Mouse (Mus musculus): ENCODE results near the gene Gm8797.
"Not testable (repeated sequence)": the region's sequence is repeated elsewhere in the genome, so short reads cannot be mapped to it uniquely, and the experiment has no call there.

Gene Gm8797

GRCm38 (mm10) chr3:5750506-5750905 is at the start of gene Gm8797:
Gene Gm8797 (plus strand): TSS chr3:5750806.
- DNase-seq: not testable (repeated sequence)

- no peak for DNase-seq
Measured at GRCm38 (mm10) chr3:5714481-5714880, 36.1 kb upstream of the Gm8797 start.

DNA sequence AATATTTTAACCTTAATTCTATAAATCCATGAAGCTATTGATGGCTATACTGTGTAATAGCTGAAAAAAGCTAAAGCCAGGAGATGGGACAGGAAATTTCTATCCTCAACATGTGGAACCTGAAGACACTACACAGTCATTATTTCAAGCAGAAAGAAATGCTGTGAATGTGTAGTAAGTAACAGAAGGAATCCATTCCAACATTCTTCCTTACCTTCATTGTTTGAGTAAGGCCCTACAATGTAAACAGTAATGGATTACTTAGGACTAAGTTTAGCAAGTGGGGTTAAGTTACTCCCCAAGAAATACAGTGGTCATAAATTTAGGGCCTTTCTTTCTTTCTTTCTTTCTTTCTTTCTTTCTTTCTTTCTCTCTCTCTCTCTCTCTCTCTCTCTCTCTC is 17.7 kb upstream of the Gm8797 start:
- no peak for DNase-seq

DNA sequence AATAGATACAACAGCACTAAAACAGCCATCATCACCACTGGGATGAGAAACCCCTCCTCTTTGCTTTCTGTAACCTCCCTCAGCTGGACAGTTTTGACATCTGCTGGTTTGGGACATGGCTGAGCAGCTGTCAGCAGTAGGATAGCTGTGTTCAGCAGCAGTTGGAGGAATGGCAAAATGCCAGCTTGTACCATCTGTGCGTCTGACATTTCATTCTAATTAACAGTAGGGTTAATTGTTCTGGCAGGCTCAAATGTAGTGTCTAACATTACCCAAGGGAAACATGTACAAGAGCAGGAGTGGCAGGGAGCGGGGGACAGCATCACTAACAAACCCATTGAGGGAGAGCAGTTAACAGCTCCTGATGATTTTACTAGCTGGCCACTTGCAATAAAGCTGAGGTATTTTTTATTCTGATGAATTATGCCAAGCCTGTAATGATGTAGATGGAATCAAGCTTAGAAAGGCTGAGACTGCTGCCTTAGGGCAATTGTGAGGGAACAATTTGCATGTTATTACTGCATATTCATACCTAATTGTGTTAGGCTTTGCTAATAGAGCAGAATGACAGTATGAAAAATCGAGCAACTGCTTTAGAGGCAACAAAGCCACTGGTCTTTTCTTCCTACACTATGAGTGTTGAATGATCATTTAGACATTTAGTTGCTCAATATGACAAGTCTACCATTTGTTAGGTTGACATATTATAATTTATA is 4.3 kb downstream of the Gm8797 start:
- DNase-seq: peak; percentile 4 to 34

DNA sequence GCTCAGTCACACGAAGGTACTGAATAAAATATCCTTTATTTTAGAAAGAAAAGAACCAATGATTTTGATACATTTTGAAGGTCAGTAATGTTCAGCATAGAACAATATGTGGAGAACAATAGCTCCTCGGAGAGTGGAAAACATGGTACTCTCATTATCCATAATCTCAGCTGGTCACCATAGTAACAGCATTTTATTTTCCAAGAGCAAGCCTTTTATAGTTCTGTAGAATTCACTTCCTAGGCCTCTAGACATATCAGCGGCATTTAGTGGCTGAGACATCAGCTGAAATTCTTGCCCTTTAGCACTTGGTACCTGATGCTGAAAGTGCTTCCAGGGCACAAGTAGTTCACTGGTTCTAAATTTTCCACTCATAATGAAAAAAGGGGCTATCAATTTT is 15.7 kb downstream of the Gm8797 start:
- DNase-seq: no peak

GRCm38 (mm10) chr3:5776894-5777293 is 26.3 kb downstream of the Gm8797 start:
- no peak for DNase-seq

Measured in cerebellum, postnatal 25 days (tissue).